ENCODE assay signal across 12 mouse cellular contexts in genomic region chr2:4299593-4299992, GRCm38 (mm10).
DNase-seq lines count a peak whose midpoint lies in the region; ATAC-seq and TF ChIP-seq lines count a peak whose summit lies in the region.
"Had no signal": no experiment of that assay in that cellular context is flagged by ENCODE, and none has a peak within 500 bp of the region (broad histone marks: within the 10 kb centered on the region; RNA-seq: fewer than 3 reads in every experiment).

No protein-coding gene starts in this region.

- in situ Hi-C loops in CH12.LX (cut with MboI; ENCODE audit: low pct_ligation_motif_present, low pct_unique_long_range_greater_than_20kb, low sequenced_read_pairs): no loop called here

- dilution Hi-C loops in CH12.LX (cut with MboI; ENCODE audit: extremely low pct_ligation_motif_present, extremely low pct_unique_long_range_greater_than_20kb, low sequenced_read_pairs): no loop called here

- intact Hi-C loops in heart, adult 2 months (cut with DNase I): loop anchor here (2.0 kb wide), 1 partner anchor 45 kb away; no protein-coding TSS in a partner anchor

- no peak for TF ChIP-seq POLR2A in heart, adult 2 months (IDR thresholded peaks at IDR 0.05; ENCODE audit: insufficient read depth, low read depth, low read length)
- no peak for TF ChIP-seq POLR2A in CH12.LX (IDR thresholded peaks at IDR 0.05; ENCODE audit: low read depth, low read length)

- TF ChIP-seq RAD21 in CH12.LX (IDR thresholded peaks at IDR 0.05; ENCODE audit: low read depth, low read length): no peak

- 56% methylated on average over 12 of the region's 12 CpGs for WGBS in heart, embryonic 15.5 days
- WGBS in heart, adult 2 months: 68% methylated on average over 12 of the region's 12 CpGs
- WGBS in hindbrain, embryonic 11.5 days: 59% methylated on average over 12 of the region's 12 CpGs
- 75% methylated on average over 12 of the region's 12 CpGs for WGBS in midbrain, embryonic 13.5 days

- H3K27me3 ChIP-seq in heart, embryonic 15.5 days: no peaks in the 10 kb centered on the region
- no peaks in the 10 kb centered on the region for H3K27me3 ChIP-seq in heart, adult 2 months (ENCODE audit: control insufficient read depth, insufficient read depth, low read length)
- no peaks in the 10 kb centered on the region for H3K27me3 ChIP-seq in CH12.LX (replicated peaks)
- no peaks in the 10 kb centered on the region for H3K27me3 ChIP-seq in hindbrain, embryonic 11.5 days (ENCODE audit: control insufficient read depth, insufficient read depth, low read length)
- no peaks in the 10 kb centered on the region for H3K27me3 ChIP-seq in midbrain, embryonic 13.5 days
- H3K27me3 ChIP-seq: forebrain, embryonic 13.5 days had no signal

- H3K79me2 ChIP-seq in heart, adult 2 months (replicated peaks; ENCODE audit: control insufficient read depth, insufficient read depth, low read length): no peaks in the 10 kb centered on the region
- no peaks in the 10 kb centered on the region for H3K79me2 ChIP-seq in CH12.LX (replicated peaks; ENCODE audit: control insufficient read depth, extremely low read depth, insufficient read depth, poor library complexity, severe bottlenecking)

- H3K27ac ChIP-seq in heart, embryonic 15.5 days: peak overlapping the region; percentile 88
- H3K27ac ChIP-seq in heart, adult 2 months: no peak overlapping the region
- no peak overlapping the region for H3K27ac ChIP-seq in CH12.LX (ENCODE audit: insufficient read depth, low read depth)
- H3K27ac ChIP-seq in hindbrain, embryonic 11.5 days (ENCODE audit: low read depth, low read length): 0 out of 2 replicates have a peak overlapping the region, but pooled peaks have one; percentile 65
- peak overlapping the region; percentile 44; the same call in 1 of the 2 replicates for H3K27ac ChIP-seq in midbrain, embryonic 13.5 days
- H3K27ac ChIP-seq: forebrain, embryonic 13.5 days; left cerebral cortex, adult 2 months had no signal

- 0 out of 2 replicates have a peak overlapping the region, but pooled peaks have one; percentile 0 for H3K9ac ChIP-seq in heart, embryonic 15.5 days
- no peak overlapping the region for H3K9ac ChIP-seq in heart, adult 2 months (ENCODE audit: low read depth, low read length)
- H3K9ac ChIP-seq in CH12.LX (ENCODE audit: insufficient read depth, low read depth): no peak overlapping the region
- no peak overlapping the region for H3K9ac ChIP-seq in hindbrain, embryonic 11.5 days (ENCODE audit: low read depth, low read length)
- no peak overlapping the region for H3K9ac ChIP-seq in midbrain, embryonic 13.5 days (replicated peaks)

- no peak for TF ChIP-seq EP300 in heart, adult 2 months (IDR thresholded peaks at IDR 0.05; ENCODE audit: insufficient read depth, low read depth, low read length)
- TF ChIP-seq EP300 in CH12.LX (IDR thresholded peaks at IDR 0.05; ENCODE audit: low read length): no peak

- no peaks in the 10 kb centered on the region for H3K9me3 ChIP-seq in heart, embryonic 15.5 days (replicated peaks)
- H3K9me3 ChIP-seq in CH12.LX (replicated peaks; ENCODE audit: low read length): no peaks in the 10 kb centered on the region
- H3K9me3 ChIP-seq in hindbrain, embryonic 11.5 days (ENCODE audit: control insufficient read depth, low read length): no peaks in the 10 kb centered on the region
- H3K9me3 ChIP-seq in midbrain, embryonic 13.5 days: no peaks in the 10 kb centered on the region
- H3K9me3 ChIP-seq: forebrain, embryonic 13.5 days had no signal

- peak overlapping the region; percentile 63 for H3K4me2 ChIP-seq in heart, embryonic 15.5 days
- H3K4me2 ChIP-seq in CH12.LX (ENCODE audit: insufficient read depth, low read depth, poor library complexity, severe bottlenecking): no peak overlapping the region
- H3K4me2 ChIP-seq in hindbrain, embryonic 11.5 days (replicated peaks; ENCODE audit: low read depth, low read length): no peak overlapping the region
- H3K4me2 ChIP-seq in midbrain, embryonic 13.5 days (replicated peaks): no peak overlapping the region

- no peak for ATAC-seq in heart, embryonic 15.5 days (replicated peaks; ENCODE audit: insufficient number of reproducible peaks, insufficient read depth, low FRiP score, low read depth)
- no peak for ATAC-seq in hindbrain, embryonic 11.5 days (ENCODE audit: low FRiP score)
- no peak for ATAC-seq in midbrain, embryonic 13.5 days

- H3K36me3 ChIP-seq in heart, embryonic 15.5 days: no peaks in the 10 kb centered on the region
- no peaks in the 10 kb centered on the region for H3K36me3 ChIP-seq in heart, adult 2 months (ENCODE audit: control insufficient read depth, insufficient read depth, low read length)
- H3K36me3 ChIP-seq in CH12.LX (replicated peaks in 1 of 2; ENCODE audit: control insufficient read depth in 1 of 2, insufficient read depth in 1 of 2, low read length in 1 of 2): no peaks in the 10 kb centered on the region
- H3K36me3 ChIP-seq in hindbrain, embryonic 11.5 days (ENCODE audit: control insufficient read depth, insufficient read depth, low read length): no peaks in the 10 kb centered on the region
- H3K36me3 ChIP-seq in midbrain, embryonic 13.5 days: no peaks in the 10 kb centered on the region

- no peak overlapping the region for H3K4me3 ChIP-seq in heart, embryonic 15.5 days
- H3K4me3 ChIP-seq in heart, adult 2 months: no peak overlapping the region
- no peak overlapping the region for H3K4me3 ChIP-seq in CH12.LX (replicated peaks in 1 of 3; ENCODE audit: low read depth in 2 of 3, low read length in 2 of 3, poor library complexity in 1 of 3)
- no peak overlapping the region for H3K4me3 ChIP-seq in hindbrain, embryonic 11.5 days (ENCODE audit: low read depth, low read length)
- H3K4me3 ChIP-seq in midbrain, embryonic 13.5 days (replicated peaks): no peak overlapping the region
- H3K4me3 ChIP-seq: left cerebral cortex, adult 2 months had no signal

- DNase-seq in heart, adult 2 months: no peak
- no peak for DNase-seq in CH12.LX (ENCODE audit: extremely low read depth)
- peak; percentile 32 for DNase-seq in hindbrain, embryonic 11.5 days (ENCODE audit: low spot score)
- no peak for DNase-seq in layer of hippocampus, postnatal 14 days (ENCODE audit: low spot score in 2 of 2)
- no peak for DNase-seq in thymus, postnatal 0 days (ENCODE audit: low spot score)
- DNase-seq in spleen, postnatal 4 days (ENCODE audit: low spot score in 2 of 2): no peak
- DNase-seq: cerebellum, adult 2 months; thymus, postnatal 14 days had no signal

- peaks cover 41% of the 10 kb centered on the region for H3K4me1 ChIP-seq in heart, embryonic 15.5 days (replicated peaks)
- H3K4me1 ChIP-seq in heart, adult 2 months (ENCODE audit: control insufficient read depth, insufficient read depth, low read length): no peaks in the 10 kb centered on the region; the same call in 1 of the 2 replicates
- H3K4me1 ChIP-seq in CH12.LX (ENCODE audit: control insufficient read depth in 1 of 2, insufficient read depth in 2 of 2): peaks cover 3 to 17% of the 10 kb centered on the region in 2 experiments; a peak in 2 of 4 replicates
- peaks cover 16% of the 10 kb centered on the region for H3K4me1 ChIP-seq in hindbrain, embryonic 11.5 days (replicated peaks; ENCODE audit: control insufficient read depth, insufficient read depth, low read length)
- H3K4me1 ChIP-seq in midbrain, embryonic 13.5 days (replicated peaks): peaks cover 44% of the 10 kb centered on the region

- no peak for TF ChIP-seq CTCF in heart, adult 2 months (IDR thresholded peaks at IDR 0.05)
- TF ChIP-seq CTCF in CH12.LX (conservative IDR thresholded peaks at IDR 0.05 in 1 of 2, IDR thresholded peaks at IDR 0.05 in 1 of 2; ENCODE audit: low read depth in 2 of 2, low read length in 2 of 2): no peak

TF ChIP-seq in CH12.LX, 34 proteins besides CTCF, POLR2A, EP300 and RAD21:
- TF ChIP-seq BHLHE40 (IDR thresholded peaks at IDR 0.05; ENCODE audit: low read depth, low read length) (0 out of 2 replicates have a peak, but pooled peaks have one; percentile 4), POLR2AphosphoS2 (IDR thresholded peaks at IDR 0.05; ENCODE audit: low read depth, low read length) (no peak)
TF ChIP-seq in CH12.LX: peak in this region for 1.

Comparison
In these comparisons a context has a peak if more than half of its experiments do, and no peak if none do; other contexts are left out.
1. H3K27ac ChIP-seq: peak in heart, embryonic 15.5 days (single experiment), hindbrain, embryonic 11.5 days (single experiment) and midbrain, embryonic 13.5 days (single experiment); none in heart, adult 2 months (single experiment) and CH12.LX (single experiment).